Mouse (Mus musculus) stomach, postnatal 0 days (tissue): ENCODE results near the gene Epo.

Source experiments
- CTCF ChIP-seq: IDR thresholded peaks from 2 replicates; pipeline ENCODE4 v1.5.1; 2016; ENCODE audit warnings: antibody characterized with exemption, low read depth, mild to moderate bottlenecking, moderate library complexity
- EP300 ChIP-seq: optimal IDR thresholded peaks from 2 replicates; pipeline ENCODE3; 2016; ENCODE audit warnings: antibody characterized with exemption

DNA sequence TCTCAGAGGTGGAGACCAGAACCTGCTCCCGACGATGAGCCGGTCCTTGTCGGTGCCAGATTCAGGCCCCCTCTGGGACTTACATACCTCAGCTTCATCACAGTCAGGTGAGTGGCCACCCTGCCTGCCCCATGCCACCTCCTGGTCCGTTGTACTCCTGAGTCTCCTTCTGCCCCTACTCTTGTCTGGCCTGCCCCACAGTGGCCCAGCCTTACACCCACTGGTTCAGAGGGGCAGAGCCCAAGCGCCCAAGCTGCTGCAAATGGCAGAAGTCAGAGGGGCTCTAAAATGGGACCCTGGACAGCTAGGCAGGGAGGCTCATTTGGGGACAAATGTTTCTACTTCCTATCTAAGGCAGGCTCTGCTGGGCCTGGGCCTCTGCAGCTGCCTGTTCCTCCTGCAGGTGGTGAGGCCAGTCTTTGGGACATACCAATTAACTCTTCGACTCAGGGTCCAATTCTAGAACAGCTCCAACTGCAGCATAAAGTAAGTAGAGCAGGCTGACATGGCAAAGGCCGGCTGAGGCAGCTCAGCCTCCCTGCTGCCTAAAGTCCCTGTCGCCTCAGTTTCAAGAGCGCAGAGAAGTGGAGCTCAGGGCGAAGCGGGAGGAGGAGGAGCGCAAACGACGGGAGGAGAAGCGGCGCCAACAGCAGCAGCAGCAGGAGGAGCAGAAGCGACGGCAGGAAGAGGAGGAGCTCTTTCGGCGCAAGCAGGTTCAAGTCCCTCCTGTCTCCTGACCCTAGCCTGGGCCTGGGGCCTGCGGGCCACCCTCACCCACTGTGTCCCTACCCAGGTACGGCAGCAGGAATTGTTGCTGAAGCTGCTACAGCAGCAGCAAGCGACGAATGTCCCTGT, 9.4 kb downstream of the Epo start:
- TF ChIP-seq EP300 (no peak), CTCF (peak; percentile 22; the same call in 1 of the 2 replicates)
